ENCODE assay signal across 8 mouse cellular contexts in genomic region chr8:11942892-11943332, GRCm38 (mm10).
DNase-seq lines count a peak whose midpoint lies in the region; ATAC-seq and TF ChIP-seq lines count a peak whose summit lies in the region.

No protein-coding gene starts in this region.

- no peak overlapping the region for H3K4me3 ChIP-seq in gastrocnemius, adult 2 months
- no peak overlapping the region for H3K4me3 ChIP-seq in forebrain, postnatal 0 days (ENCODE audit: low read depth, low read length)
- H3K4me3 ChIP-seq in intestine, postnatal 0 days (ENCODE audit: low read depth, low read length): no peak overlapping the region
- no peak overlapping the region for H3K4me3 ChIP-seq in midbrain, embryonic 11.5 days (ENCODE audit: low read depth, low read length)
- no peak overlapping the region for H3K4me3 ChIP-seq in stomach, postnatal 0 days (ENCODE audit: low read depth, low read length)

- H3K36me3 ChIP-seq in forebrain, postnatal 0 days (ENCODE audit: insufficient read depth): no peaks in the 10 kb centered on the region
- H3K36me3 ChIP-seq in intestine, postnatal 0 days (ENCODE audit: control insufficient read depth, insufficient read depth): no peaks in the 10 kb centered on the region
- no peaks in the 10 kb centered on the region for H3K36me3 ChIP-seq in midbrain, embryonic 11.5 days (ENCODE audit: control insufficient read depth, insufficient read depth, low read length)
- H3K36me3 ChIP-seq in stomach, postnatal 0 days (ENCODE audit: control insufficient read depth, insufficient read depth, low read length): no peaks in the 10 kb centered on the region

- 17% methylated on average over 6 of the region's 6 CpGs for WGBS in forebrain, postnatal 0 days
- WGBS in intestine, postnatal 0 days: 24% methylated on average over 6 of the region's 6 CpGs
- WGBS in midbrain, embryonic 11.5 days: 26% methylated on average over 6 of the region's 6 CpGs
- WGBS in stomach, postnatal 0 days: 24% methylated on average over 6 of the region's 6 CpGs

- H3K9ac ChIP-seq in forebrain, postnatal 0 days: no peak overlapping the region
- H3K9ac ChIP-seq in intestine, postnatal 0 days (ENCODE audit: low read depth, low read length): no peak overlapping the region
- H3K9ac ChIP-seq in midbrain, embryonic 11.5 days (ENCODE audit: low read length): no peak overlapping the region
- H3K9ac ChIP-seq in stomach, postnatal 0 days (ENCODE audit: low read length): no peak overlapping the region

- no peaks in the 10 kb centered on the region for H3K27me3 ChIP-seq in forebrain, postnatal 0 days (ENCODE audit: insufficient read depth, low read length)
- no peaks in the 10 kb centered on the region for H3K27me3 ChIP-seq in intestine, postnatal 0 days (replicated peaks; ENCODE audit: control insufficient read depth, insufficient read depth, low read length)
- H3K27me3 ChIP-seq in midbrain, embryonic 11.5 days (ENCODE audit: control insufficient read depth, insufficient read depth, low read length): no peaks in the 10 kb centered on the region
- H3K27me3 ChIP-seq in stomach, postnatal 0 days (ENCODE audit: control insufficient read depth, insufficient read depth, low read length): no peaks in the 10 kb centered on the region

- H3K4me1 ChIP-seq in forebrain, postnatal 0 days (ENCODE audit: insufficient read depth): no peaks in the 10 kb centered on the region
- no peaks in the 10 kb centered on the region for H3K4me1 ChIP-seq in intestine, postnatal 0 days (replicated peaks; ENCODE audit: control insufficient read depth, insufficient read depth, low read length)
- no peaks in the 10 kb centered on the region for H3K4me1 ChIP-seq in midbrain, embryonic 11.5 days (ENCODE audit: control insufficient read depth, insufficient read depth, low read length)
- H3K4me1 ChIP-seq in stomach, postnatal 0 days (replicated peaks; ENCODE audit: control insufficient read depth, insufficient read depth): no peaks in the 10 kb centered on the region

- ATAC-seq in forebrain, postnatal 0 days: peak; percentile 97
- peak; percentile 38; the same call in 1 of the 2 replicates for ATAC-seq in intestine, postnatal 0 days
- ATAC-seq in midbrain, embryonic 11.5 days (ENCODE audit: low FRiP score): peak; percentile 80
- ATAC-seq in stomach, postnatal 0 days (ENCODE audit: low FRiP score, low TSS enrichment): peak; percentile 64

- no peak overlapping the region for H3K27ac ChIP-seq in gastrocnemius, adult 2 months
- no peak overlapping the region for H3K27ac ChIP-seq in forebrain, postnatal 0 days (ENCODE audit: low read depth, low read length)
- H3K27ac ChIP-seq in intestine, postnatal 0 days (ENCODE audit: low read depth, low read length): no peak overlapping the region
- no peak overlapping the region for H3K27ac ChIP-seq in midbrain, embryonic 11.5 days (ENCODE audit: low read depth, low read length)
- H3K27ac ChIP-seq in stomach, postnatal 0 days (replicated peaks): no peak overlapping the region

- H3K4me2 ChIP-seq in forebrain, postnatal 0 days (ENCODE audit: low read depth): no peak overlapping the region
- no peak overlapping the region for H3K4me2 ChIP-seq in intestine, postnatal 0 days (replicated peaks; ENCODE audit: low read depth)
- no peak overlapping the region for H3K4me2 ChIP-seq in midbrain, embryonic 11.5 days
- no peak overlapping the region for H3K4me2 ChIP-seq in stomach, postnatal 0 days (replicated peaks; ENCODE audit: low read depth)

- no peaks in the 10 kb centered on the region for H3K9me3 ChIP-seq in forebrain, postnatal 0 days (ENCODE audit: low read length)
- no peaks in the 10 kb centered on the region for H3K9me3 ChIP-seq in intestine, postnatal 0 days (ENCODE audit: control insufficient read depth)
- no peaks in the 10 kb centered on the region for H3K9me3 ChIP-seq in midbrain, embryonic 11.5 days (ENCODE audit: control insufficient read depth, low read length)
- H3K9me3 ChIP-seq in stomach, postnatal 0 days (ENCODE audit: control insufficient read depth, low read length): no peaks in the 10 kb centered on the region

- intact Hi-C loops in gastrocnemius, adult 2 months (cut with DNase I): no loop called here
- intact Hi-C loops in left cerebral cortex, postnatal 36 days (cut with DNase I): loop anchor here (5.0 kb wide), 1 partner anchor 186 kb away; no protein-coding TSS in a partner anchor

- TF ChIP-seq CTCF in gastrocnemius, adult 2 months (IDR thresholded peaks at IDR 0.05): peak; percentile 53
- peak; percentile 91 for TF ChIP-seq CTCF in forebrain, postnatal 0 days (IDR thresholded peaks at IDR 0.05; ENCODE audit: low read depth)
- peak; percentile 89 for TF ChIP-seq CTCF in intestine, postnatal 0 days (IDR thresholded peaks at IDR 0.05; ENCODE audit: low read depth)
- TF ChIP-seq CTCF in stomach, postnatal 0 days (IDR thresholded peaks at IDR 0.05; ENCODE audit: low read depth): peak; percentile 85

- TF ChIP-seq EP300 in stomach, postnatal 0 days (optimal IDR thresholded peaks at IDR 0.05): no peak

- no peak for DNase-seq in gastrocnemius, adult 2 months
- DNase-seq in gastrocnemius, postnatal 10 days: no peak
- peak; percentile 49 to 61 for DNase-seq in cerebellum, adult 18-20 months
- DNase-seq in forebrain, postnatal 0 days: peak; percentile 90
- DNase-seq in left cerebral cortex, postnatal 36 days (ENCODE audit: low spot score in 2 of 2): peak; percentile 35 to 51
- DNase-seq in midbrain, embryonic 11.5 days (ENCODE audit: low spot score, missing footprints): peak; percentile 95
- peak; percentile 50 for DNase-seq in stomach, postnatal 0 days (ENCODE audit: low spot score)

Comparison
In these comparisons a context has a peak if more than half of its experiments do, and no peak if none do; other contexts are left out.
1. DNase-seq: peak in cerebellum, adult 18-20 months (2 of 2), forebrain, postnatal 0 days (single experiment), left cerebral cortex, postnatal 36 days (2 of 2), midbrain, embryonic 11.5 days (single experiment) and stomach, postnatal 0 days (single experiment); none in gastrocnemius, adult 2 months (single experiment) and gastrocnemius, postnatal 10 days (single experiment).
2. ATAC-seq: peak in every context shown above with its lines; median percentile 97 in forebrain, postnatal 0 days; 80 in midbrain, embryonic 11.5 days; 64 in stomach, postnatal 0 days; 38 in intestine, postnatal 0 days.
3. Peak in every context shown above with its lines, with median percentiles within 50 percentile points of each other: CTCF ChIP-seq.